Mouse (Mus musculus): ENCODE measurements around the gene Dag1. TPM values are rescaled to one million over a fixed set of nuclear protein-coding genes. Genes with fewer than 3 reads are reported as not detected.
"Not testable (repeated sequence)": the region's sequence is repeated elsewhere in the genome, so short reads cannot be mapped to it uniquely, and the experiment has no call there.

Gene Dag1
- total RNA-seq, 1 experiment from 2014 or later: 12.2 TPM

DNA sequence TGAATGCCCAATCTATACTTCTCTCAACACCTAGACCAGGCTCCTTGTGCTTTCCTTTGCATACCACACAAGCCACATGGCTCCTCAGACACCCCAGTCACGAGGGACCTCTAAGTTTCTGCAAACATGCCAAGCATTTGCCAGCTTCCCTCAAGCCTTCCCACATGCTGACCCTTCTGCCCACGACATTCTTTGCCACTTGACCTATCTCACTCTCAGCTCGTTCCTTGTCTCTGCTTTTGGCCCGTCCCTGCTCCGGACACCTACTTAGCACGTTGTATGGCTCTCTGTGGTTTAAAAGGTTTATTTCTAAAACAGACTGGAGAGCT is 11.5 kb upstream of the Dag1 start:
- no peak for ATAC-seq (ENCODE audit: extremely low read depth, insufficient number of reproducible peaks, low FRiP score, poor library complexity, severe bottlenecking)

DNA sequence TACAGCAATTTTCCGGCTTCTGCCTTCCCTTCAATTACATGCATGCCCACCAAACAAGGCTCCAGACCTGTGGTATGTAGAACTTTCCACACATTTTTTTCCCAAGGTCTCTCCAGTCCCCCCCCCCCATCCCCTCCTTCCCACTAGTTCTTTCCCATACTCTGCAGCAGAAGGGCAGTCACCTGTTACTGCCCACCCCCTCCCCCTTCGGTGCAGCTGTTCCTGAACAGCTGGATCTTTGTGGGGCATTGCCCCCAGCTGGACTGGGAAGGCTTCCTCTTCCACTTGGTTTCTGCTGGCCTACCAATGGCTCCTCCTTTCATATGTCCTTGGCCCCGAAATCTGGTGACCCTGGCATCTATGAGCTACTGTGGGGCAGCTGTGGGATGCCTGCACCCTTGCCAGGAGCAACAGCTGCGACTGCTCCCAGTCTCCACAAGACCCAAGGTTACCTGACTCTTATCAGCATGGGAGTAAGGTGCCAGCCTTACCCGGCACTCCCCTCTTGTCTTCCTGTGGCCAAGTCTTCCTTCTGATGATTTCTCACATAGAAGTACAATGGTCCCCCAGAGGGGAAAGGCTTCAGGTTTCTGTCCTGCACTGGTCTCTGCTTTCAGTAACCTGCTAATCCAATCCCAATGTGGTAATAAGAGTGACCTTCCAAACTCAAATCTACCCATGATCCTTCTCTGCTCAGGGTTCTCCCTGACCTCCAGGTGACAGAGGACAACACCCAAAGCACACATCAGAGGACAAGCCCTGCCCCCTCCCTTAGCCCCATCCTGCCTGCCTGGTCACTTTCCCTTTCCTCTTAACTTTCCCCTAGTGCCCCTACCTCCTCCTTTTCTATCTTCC is 10.9 kb upstream of the Dag1 start:
- ATAC-seq (ENCODE audit: extremely low read depth, insufficient number of reproducible peaks, low FRiP score, poor library complexity, severe bottlenecking): no peak

DNA sequence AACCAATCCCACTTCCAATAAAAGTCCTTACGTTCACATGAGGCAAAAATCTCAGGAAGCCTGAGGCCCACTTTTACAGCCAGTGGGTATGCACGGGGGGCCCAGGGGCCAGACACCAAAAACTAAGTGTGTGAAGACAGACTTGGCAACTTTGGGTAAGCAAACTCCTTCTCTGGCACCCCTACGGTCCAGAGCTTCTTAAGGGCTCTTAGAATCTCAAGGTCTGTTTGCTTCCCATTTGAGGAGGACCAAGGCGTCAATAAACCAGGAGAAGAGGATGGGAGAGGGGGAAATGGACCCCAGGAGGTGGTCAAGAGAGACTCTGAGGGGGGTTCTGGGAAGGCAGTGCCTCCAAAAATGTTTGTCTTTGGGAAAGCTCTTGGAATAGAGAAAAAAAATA is 9.7 kb upstream of the Dag1 start:
- ATAC-seq (ENCODE audit: extremely low read depth, insufficient number of reproducible peaks, low FRiP score, poor library complexity, severe bottlenecking): no peak

DNA sequence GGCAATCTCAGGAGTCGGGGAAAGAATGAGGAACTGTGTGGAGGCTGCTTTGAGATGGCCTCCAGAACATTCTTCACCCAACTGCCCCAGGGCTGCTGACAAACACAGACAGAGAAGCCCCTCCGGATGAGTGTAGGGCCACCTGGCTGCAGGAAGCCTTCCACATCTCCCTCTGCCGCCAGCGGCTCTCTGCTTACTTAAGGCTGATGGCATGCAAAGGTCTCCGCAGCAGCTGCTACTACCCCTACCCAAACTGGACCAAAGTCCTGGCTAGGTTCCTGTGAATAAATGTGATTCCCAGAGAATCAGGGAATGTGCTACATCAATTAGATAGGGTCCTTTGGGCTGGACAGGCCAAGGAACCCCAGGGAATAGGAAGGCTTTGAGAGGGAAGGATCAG is 8.9 kb upstream of the Dag1 start:
- no peak for ATAC-seq (ENCODE audit: extremely low read depth, insufficient number of reproducible peaks, low FRiP score, poor library complexity, severe bottlenecking)

DNA sequence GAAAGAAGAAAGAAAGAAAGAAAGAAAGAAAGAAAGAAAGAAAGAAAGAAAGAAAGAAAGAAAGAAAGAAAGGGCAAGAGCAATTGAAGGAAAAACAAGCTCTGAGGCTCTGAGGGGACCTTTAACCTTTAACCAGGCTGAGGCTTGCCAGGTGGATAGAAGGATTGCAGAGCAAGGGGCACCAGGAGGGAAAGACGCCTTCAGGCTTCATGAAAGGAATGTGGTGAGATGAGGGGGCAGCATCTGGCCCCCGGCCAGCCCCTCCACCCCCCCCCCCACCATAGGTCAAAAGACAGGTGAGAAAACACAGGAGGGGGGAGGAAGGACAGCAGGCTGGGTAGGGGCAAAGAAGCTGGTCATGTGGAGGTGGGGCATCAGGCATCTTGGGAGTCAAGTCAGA is 8.2 kb upstream of the Dag1 start:
- ATAC-seq (ENCODE audit: extremely low read depth, insufficient number of reproducible peaks, low FRiP score, poor library complexity, severe bottlenecking): no peak

DNA sequence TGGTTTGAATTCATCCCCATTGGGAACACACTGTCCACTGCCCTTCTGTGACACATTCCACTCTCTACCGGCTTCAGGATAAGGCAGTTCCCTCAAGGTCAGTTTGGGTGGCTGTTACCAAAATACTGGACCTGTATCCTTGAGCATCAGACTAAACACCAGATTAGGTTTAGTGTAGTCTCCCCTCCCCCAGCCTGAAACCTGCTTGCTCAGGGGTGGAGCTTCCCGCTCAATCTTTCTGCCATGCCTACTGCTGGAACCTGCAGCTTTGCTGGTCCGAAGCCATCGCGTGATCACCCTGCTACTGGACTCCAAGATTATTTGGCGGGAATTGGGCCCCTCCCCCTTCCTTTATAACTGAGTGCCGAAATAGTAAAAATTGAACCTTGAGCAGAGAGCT is 4.9 kb upstream of the Dag1 start:
- ATAC-seq (ENCODE audit: extremely low read depth, insufficient number of reproducible peaks, low FRiP score, poor library complexity, severe bottlenecking): not testable (repeated sequence)

DNA sequence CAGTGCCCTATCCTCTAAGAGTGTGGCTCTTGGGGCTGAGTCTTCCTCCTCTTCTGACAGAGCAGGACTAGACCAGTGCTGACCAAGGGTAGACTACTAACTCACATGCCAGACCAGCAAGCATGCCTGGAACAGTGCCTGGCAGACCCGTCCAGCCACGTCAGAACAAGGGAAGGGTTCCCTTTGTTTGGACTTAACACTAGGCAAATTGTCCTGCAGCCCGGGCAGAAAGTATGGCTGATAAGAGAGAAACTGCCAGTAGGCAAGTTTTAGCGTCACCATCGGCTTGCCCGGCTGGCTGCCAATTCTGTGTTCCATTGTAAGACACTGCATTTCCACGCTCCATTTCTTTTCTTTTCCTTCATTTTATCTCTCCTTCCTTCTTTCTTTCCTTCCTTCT is 3.9 kb upstream of the Dag1 start:
- no peak for ATAC-seq (ENCODE audit: extremely low read depth, insufficient number of reproducible peaks, low FRiP score, poor library complexity, severe bottlenecking)

DNA sequence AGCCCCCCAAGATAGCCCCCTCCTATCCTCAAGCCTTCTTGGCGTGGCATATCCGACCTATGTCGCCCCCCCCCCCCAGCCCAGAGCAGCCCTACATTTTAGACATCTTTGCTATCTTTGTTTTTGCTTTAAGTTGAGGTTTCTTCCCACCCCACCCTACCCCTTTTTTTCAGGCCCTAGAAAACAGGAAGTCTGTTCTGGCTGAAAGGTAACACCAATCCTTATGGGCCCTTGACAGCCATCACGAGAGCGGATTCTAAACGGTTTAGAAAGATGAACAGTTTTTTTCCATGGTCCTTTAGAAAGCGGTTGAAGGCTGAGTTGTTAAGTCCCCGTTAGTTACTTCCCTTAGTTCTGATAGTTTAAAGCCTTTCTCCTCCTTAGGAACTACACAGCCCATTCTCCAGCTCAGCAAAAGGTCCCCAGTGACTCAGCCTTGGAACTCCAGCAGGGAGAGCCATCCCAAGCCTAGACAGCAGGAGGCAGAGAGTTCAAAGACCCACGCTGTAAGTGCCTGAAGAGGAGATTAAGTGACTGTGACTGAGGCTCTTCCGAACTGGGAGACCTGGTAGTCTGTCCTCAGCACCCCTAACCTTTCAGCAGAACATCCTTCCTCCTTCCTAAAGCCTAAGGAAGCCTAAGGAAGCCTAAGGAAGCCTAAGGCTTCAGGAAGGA is 2.6 kb upstream of the Dag1 start:
- no peak for ATAC-seq (ENCODE audit: extremely low read depth, insufficient number of reproducible peaks, low FRiP score, poor library complexity, severe bottlenecking)

DNA sequence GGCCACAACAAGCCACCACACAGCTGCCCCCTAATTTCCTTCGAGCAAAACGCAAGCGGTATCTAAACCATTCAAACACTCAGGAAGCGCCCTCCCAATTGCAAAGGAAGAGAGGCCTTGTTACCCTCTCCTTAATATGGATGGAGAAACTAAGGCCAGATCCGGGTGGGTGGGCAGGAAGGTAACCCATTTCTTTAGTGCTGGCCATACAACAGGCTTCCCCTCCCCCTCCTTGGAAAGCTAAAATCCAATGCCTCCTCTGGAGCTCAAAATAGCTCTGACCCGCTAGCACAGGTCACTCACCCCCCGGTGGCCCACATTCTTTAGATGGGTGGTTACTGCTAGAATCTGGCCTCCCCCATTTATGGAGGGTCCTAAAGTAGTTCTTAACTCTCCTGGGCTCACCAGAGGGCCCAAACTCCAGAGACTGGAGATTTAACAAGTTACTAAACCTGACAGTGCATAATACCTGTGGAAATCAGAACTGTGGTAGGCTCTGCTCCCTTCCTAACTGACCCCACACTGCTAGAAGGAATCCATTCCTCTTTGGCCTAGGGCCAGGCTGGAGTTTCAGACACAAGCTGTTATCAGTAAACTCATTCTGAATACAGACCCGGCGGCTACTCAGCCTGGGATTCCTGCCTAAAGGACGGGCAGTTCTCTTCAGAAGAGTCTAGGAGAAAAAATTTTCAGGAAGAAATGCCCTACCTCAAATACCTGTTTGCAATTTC is 598 bp upstream of the Dag1 start:
- no peak for ATAC-seq (ENCODE audit: extremely low read depth, insufficient number of reproducible peaks, low FRiP score, poor library complexity, severe bottlenecking)

DNA sequence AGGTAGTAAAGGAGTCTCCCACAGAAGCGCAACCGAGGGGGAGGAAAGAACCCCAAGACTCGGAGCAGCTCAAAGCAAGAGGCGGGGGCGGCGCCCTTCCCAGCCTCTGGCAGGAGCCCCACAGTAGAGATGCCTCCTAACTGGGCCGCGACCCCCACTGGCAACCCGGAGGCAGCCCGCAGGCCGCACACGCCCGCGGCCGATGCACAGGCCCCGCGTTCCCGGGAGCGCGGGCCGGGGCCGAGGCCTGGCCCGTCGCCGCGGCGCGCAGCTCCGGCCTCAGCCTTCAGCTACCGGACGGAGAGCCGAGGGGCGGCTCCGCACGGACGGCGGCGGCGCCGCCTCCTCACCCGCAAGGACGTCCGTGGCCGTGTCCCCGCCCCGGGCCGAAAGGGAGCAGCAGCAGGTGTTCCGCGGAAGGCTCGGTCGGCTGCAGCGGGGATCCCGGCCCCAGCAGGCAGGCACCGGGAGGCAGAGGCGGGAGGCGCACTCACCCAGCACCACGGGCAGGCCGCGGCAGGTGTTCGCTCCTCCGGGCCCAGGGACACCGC is 552 bp downstream of the Dag1 start:
- no peak for ATAC-seq (ENCODE audit: extremely low read depth, insufficient number of reproducible peaks, low FRiP score, poor library complexity, severe bottlenecking)

DNA sequence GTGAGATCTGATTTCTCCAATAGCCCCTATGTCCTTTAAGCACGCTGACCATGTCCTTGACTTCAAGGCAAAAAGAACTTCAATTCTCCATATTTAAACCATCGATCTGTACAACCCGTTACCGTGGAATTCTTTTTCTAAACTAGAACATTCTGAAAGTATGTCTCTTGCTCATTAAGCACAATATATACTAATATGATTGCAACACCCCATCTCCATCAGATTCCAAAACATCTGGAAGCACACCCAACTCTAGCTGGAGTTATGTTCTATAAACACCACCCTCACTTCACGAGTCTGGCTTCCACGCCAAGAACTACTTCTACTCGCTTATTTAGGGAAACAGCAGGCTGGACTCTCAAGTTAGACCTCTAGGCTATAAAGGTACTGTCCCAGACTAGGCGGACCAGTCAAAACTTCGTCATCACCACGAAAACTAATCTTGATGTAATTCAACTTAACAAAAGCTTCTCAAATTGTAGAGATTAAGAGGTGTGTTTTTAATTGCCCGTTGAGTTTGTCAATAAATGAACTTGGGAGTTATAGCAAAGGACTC is 1.2 kb downstream of the Dag1 start:
- ATAC-seq (ENCODE audit: extremely low read depth, insufficient number of reproducible peaks, low FRiP score, poor library complexity, severe bottlenecking): no peak

DNA sequence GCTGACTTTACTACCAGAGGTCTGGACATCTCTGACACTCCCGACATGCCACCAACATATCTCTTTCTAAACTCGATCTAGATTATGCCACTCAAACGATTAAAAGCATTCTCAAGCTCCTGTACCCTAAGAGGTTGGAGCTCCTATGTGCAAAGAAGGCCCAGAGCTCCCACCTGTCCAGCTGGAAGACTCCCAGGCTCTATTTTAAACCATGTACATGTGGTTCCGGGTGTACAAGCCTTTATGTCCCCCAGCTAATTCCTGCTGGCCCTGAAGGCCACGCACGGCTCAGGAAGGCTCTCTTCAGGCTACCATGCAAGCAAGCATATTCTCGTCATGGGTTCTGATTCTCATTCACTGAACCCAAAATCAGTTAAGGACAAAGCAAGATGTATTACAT is 1.9 kb downstream of the Dag1 start:
- no peak for ATAC-seq (ENCODE audit: extremely low read depth, insufficient number of reproducible peaks, low FRiP score, poor library complexity, severe bottlenecking)

DNA sequence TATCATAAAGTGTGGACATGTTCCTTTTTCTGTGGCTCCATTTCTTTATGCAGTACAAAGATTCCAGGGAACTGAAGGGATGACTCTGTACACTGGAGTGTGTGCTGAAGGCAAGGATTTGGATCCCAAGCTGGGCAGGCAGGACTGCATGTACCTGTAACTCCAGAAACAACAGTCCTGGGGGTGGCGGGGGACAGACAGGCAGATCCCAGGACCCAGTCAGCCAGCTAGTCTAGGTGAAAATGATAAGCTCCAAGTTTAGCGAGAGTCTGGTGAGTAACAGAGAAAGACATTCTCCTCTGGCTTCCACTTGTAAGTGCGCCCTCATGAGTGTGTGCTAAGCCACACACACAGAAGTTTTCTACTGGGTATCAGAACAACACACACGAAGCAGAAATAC is 3.2 kb downstream of the Dag1 start:
- no peak for ATAC-seq (ENCODE audit: extremely low read depth, insufficient number of reproducible peaks, low FRiP score, poor library complexity, severe bottlenecking)

DNA sequence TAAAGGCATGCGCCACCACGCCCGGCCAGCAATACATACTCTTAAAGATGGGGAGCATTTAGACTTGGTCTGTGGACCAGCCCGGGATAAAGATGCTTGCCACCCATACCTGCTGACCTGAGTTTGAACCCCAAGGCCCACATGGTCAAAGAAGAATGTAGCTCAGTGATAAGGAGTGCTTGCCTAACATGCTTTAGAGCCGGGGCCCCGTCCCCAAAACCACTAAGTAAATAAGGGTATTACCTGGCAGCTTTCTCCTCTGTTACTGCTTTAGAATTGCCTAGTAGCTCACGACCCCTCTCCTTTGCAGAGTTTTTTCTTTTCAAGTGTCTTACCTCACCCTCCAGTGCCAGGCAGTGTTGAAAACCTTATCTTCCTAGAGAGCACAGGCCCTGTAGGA is 11.0 kb downstream of the Dag1 start:
- no peak for ATAC-seq (ENCODE audit: extremely low read depth, insufficient number of reproducible peaks, low FRiP score, poor library complexity, severe bottlenecking)

DNA sequence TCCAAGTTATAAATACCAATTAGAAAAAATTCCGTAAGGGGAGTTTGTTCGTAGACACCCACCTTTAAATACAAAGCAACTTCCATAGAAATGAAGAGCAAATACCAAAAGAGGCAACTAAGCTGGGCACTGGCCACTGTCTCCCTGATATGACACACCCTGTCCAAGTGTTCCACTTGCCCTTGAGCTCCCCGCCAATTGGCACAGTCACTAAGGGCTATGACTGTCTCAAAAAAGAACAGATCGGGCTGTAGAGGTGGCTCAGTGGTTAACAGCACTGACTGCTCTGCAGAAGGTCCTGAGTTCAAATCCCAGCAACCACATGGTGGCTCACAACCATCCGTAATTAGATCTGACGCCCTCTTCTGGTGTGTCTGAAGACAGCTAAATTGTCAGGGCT is 11.9 kb downstream of the Dag1 start:
- no peak for ATAC-seq (ENCODE audit: extremely low read depth, insufficient number of reproducible peaks, low FRiP score, poor library complexity, severe bottlenecking)

DNA sequence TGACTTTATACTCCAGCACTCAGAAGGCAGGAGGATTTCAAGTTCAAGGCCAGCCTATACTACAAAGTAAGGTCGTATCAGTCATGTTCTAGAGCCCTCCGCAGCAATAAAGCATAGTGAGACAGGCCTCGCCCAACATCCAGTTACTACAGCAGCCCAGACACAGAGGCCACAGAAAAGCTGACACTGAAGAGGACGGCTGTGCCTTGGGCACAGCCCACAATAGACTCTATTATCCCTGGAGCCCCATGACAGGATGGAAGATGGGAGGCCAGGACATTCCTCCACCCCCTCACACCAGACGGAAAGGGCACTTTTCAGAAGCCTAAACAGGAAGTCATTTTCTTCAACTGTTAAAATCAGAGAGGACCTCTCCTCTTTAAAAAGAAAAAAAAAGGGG is 14.8 kb downstream of the Dag1 start:
- no peak for ATAC-seq (ENCODE audit: extremely low read depth, insufficient number of reproducible peaks, low FRiP score, poor library complexity, severe bottlenecking)

DNA sequence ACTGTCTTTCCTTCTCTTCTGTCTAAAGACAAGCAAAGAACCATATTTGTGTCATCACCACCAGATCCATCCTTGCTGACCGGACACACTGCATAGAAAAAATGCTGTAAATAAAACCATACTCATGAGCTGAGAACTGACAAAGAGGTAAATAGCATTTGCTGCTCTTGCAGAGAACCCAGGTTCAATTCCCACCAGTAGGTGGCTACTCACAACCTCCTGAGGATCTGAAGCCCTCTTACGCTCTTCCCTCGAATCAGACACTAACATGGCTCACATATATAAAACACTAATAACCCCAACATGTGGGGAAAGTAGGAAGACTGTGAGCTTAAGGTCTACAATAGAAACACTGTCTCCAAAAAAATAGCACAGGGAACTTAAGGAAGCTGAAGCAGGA is 18.8 kb downstream of the Dag1 start:
- no peak for ATAC-seq (ENCODE audit: extremely low read depth, insufficient number of reproducible peaks, low FRiP score, poor library complexity, severe bottlenecking)

DNA sequence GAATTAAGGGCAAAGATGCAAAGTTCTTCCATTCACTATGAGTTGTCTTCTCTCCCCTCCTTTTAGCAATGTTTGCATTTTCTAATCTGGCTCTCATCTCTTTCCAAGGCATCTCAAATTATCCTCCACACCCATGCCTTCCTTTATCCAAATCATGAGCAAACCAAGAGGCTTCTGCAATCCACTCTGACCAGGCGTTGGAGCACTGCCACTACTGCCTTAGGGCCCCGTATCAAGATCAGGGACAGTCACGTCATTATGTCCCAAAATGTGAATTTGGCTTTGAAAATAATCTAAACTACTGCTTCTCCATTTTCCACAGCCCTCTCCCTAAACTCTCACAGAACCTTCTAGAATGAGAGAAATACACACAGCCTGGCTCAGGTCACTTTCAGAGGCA is 19.2 kb downstream of the Dag1 start:
- no peak for ATAC-seq (ENCODE audit: extremely low read depth, insufficient number of reproducible peaks, low FRiP score, poor library complexity, severe bottlenecking)

DNA sequence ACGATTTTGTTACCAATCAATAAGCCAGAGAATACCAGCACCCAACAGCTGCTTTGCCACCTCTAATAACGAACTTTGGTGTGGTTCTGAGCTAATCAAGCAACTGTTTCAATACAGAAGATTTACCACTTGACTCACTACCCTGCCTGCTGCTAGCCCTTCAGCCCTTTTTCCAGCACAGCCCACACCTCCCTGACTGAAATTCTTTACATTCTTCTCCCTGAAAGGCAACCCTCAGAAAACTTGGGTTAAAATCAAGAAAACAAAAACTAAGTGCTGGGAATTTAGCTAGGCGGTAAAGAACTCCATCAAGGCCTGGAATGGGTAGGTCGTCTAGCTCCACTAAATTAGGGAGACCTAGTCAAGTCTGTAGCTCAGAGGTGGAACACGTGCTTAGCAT is 23.8 kb downstream of the Dag1 start:
- no peak for ATAC-seq (ENCODE audit: extremely low read depth, insufficient number of reproducible peaks, low FRiP score, poor library complexity, severe bottlenecking)

DNA sequence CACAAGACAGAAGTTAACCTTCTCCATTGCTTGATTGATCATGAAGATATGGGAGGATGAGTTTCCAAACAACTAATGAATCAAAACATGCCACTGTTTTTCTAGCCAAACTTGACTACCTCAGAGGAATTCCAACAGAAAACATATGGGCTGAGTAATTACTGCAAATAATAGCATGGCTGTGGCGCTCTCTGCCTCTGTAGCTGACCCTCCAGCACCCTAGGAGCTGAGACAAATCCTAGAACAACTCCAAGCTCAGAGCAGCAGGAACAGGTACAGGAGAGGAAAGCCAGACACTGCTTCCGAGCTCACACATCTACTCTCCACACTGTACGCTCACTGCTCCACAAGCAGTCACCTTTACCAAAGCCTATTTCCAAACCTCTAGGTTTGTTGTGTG is 24.9 kb downstream of the Dag1 start:
- ATAC-seq (ENCODE audit: extremely low read depth, insufficient number of reproducible peaks, low FRiP score, poor library complexity, severe bottlenecking): no peak
